Mouse (Mus musculus) stomach, embryonic 16.5 days (tissue): ENCODE measurements around the gene Usf2. TPM values are rescaled to one million over a fixed set of nuclear protein-coding genes. Genes with fewer than 3 reads are reported as not detected.
"Not testable (repeated sequence)": the region's sequence is repeated elsewhere in the genome, so short reads cannot be mapped to it uniquely, and the experiment has no call there.

Source experiments
- ATAC-seq: fragments of 200-750 bp; cut with Nextera tagmentation; 2 replicates; pipeline ENCODE4 v1.8.0; 2017; ENCODE audit warnings: moderate number of reproducible peaks, moderate TSS enrichment; ENCODE audit not compliant: insufficient read depth, low FRiP score
- H3K27ac ChIP-seq: fragments of 300-500 bp; sonication (generic); 2 replicates; pipeline ENCODE4 v1.5.1; 2014; ENCODE audit warnings: low read length
- H3K27me3 ChIP-seq: fragments of 300-500 bp; sonication (generic); 2 replicates; pipeline ENCODE4 v1.6.1; 2014; ENCODE audit warnings: low read length, control low read depth, mixed read lengths; ENCODE audit not compliant: control insufficient read depth, insufficient read depth
- H3K36me3 ChIP-seq: fragments of 300-500 bp; sonication (generic); 2 replicates; pipeline ENCODE4 v1.6.1; 2014; ENCODE audit warnings: low read length; ENCODE audit not compliant: control insufficient read depth, insufficient read depth
- H3K4me1 ChIP-seq: fragments of 300-500 bp; sonication (generic); 2 replicates; pipeline ENCODE4 v1.6.1; 2014; ENCODE audit warnings: low read length, control low read depth, mixed read lengths; ENCODE audit not compliant: control insufficient read depth, insufficient read depth
- H3K4me2 ChIP-seq: fragments of 300-500 bp; sonication (generic); 2 replicates; pipeline ENCODE4 v1.6.1; 2014; ENCODE audit warnings: low read depth, low read length, mixed read lengths
- H3K4me3 ChIP-seq: fragments of 300-500 bp; sonication (generic); replicated peaks from 2 replicates; pipeline ENCODE4 v1.5.1; 2014; ENCODE audit warnings: mild to moderate bottlenecking, low read length
- H3K9ac ChIP-seq: fragments of 300-500 bp; sonication (generic); 2 replicates; pipeline ENCODE4 v1.6.1; 2014; ENCODE audit warnings: low read length
- H3K9me3 ChIP-seq: fragments of 300-500 bp; sonication (generic); replicated peaks from 2 replicates; pipeline ENCODE4 v1.6.1; 2016; ENCODE audit warnings: low read length, control low read depth; ENCODE audit not compliant: control insufficient read depth
- WGBS: fragments of 180-500 bp; shearing (Covaris S2); extraction: QIAGEN DNeasy Blood & Tissue Kit; methylation state at CpG from one replicate; pipeline ENCODE4 v1.1.7; 2014; 5-methylcytosine and 5-hydroxymethylcytosine counted together
- polyA plus RNA-seq: library from polyadenylated mRNA; unstranded; fragments of >200 nt; fragmentation: Nextera tagmentation; extraction: Ambion mirVana; gene quantifications from 2 replicates; pipeline ENCODE4 v1.2.1, GENCODE M21; 2015

The Usf2 gene
- polyA plus RNA-seq, 1 experiment from 2014 or later: 16.0 TPM

DNA sequence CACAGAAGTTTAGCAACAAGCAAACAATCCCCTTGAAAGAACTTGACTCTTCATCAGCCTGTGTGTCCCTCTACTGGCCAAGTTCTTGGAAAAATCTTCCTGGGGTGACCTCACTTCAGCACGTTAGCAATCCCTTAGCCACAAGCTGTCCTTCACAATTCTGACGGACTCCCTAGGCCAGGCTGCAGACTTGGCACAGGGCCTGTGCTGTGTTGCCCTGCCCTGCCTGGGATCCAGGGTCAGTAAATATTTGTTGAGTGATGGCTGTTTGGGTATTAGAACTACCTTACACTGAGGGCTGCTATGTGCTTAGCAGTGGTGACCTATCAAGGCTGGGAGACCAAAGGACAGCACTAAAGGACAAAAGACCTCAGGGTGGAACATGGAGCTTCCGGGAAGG is 2.6 kb downstream of the Usf2 start:
- no peak overlapping the region for H3K4me3 ChIP-seq
- no peak overlapping the region for H3K4me2 ChIP-seq
- H3K9ac ChIP-seq: no peak overlapping the region
- 61% methylated on average over 3 of the region's 3 CpGs for WGBS
- peaks cover 27% of the 10 kb centered on the region for H3K4me1 ChIP-seq
- no peaks in the 10 kb centered on the region for H3K9me3 ChIP-seq
- no peak for ATAC-seq
- peaks cover 26% of the 10 kb centered on the region for H3K36me3 ChIP-seq
- H3K27ac ChIP-seq: no peak overlapping the region
- H3K27me3 ChIP-seq: no peaks in the 10 kb centered on the region

DNA sequence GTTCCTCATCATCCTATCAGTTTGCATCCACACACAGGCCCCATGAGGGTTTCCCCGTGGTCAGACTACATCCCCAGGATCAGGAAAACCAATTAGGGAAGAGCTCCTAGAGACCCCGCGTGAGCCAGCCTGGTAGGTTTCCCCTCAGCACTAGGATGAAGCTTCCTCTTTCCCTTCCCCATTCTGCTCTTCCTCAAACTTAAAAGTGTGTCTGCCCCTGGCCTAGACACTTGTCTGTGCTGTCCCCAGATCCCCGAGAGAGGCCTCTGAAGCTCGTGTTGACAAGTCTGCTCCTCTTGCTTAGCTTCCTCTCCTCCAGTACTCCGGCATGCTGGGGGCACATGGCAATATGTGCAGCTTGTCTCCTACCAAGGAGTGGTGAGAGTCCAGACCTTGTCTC is 3.1 kb downstream of the Usf2 start:
- WGBS: 78% methylated on average over 6 of the region's 6 CpGs
- H3K9ac ChIP-seq: no peak overlapping the region
- peaks cover 24% of the 10 kb centered on the region for H3K4me1 ChIP-seq
- no peak for ATAC-seq
- H3K4me3 ChIP-seq: no peak overlapping the region
- no peaks in the 10 kb centered on the region for H3K27me3 ChIP-seq
- peaks cover 23% of the 10 kb centered on the region for H3K36me3 ChIP-seq
- no peak overlapping the region for H3K4me2 ChIP-seq
- H3K27ac ChIP-seq: no peak overlapping the region
- H3K9me3 ChIP-seq: no peaks in the 10 kb centered on the region

GRCm38 (mm10) chr7:30952441-30953265 is 4.0 kb downstream of the Usf2 start:
- H3K27me3 ChIP-seq: no peaks in the 10 kb centered on the region
- no peak overlapping the region for H3K9ac ChIP-seq
- no peak overlapping the region for H3K27ac ChIP-seq
- 92% methylated on average over 16 of the region's 16 CpGs for WGBS
- no peaks in the 10 kb centered on the region for H3K9me3 ChIP-seq
- H3K4me1 ChIP-seq: peaks cover 17% of the 10 kb centered on the region
- no peak overlapping the region for H3K4me3 ChIP-seq
- no peak overlapping the region for H3K4me2 ChIP-seq
- no peak for ATAC-seq
- peaks cover 23% of the 10 kb centered on the region for H3K36me3 ChIP-seq

- not testable (repeated sequence) for H3K9ac ChIP-seq, H3K27ac ChIP-seq, H3K4me3 ChIP-seq, ATAC-seq, H3K27me3 ChIP-seq, H3K4me2 ChIP-seq, H3K9me3 ChIP-seq
- 84% methylated on average over 3 of the region's 3 CpGs for WGBS
- Histone ChIP-seq H3K4me1 (peaks cover 10% of the 10 kb centered on the region; the same call in 1 of the 2 replicates), H3K36me3 (peaks cover 26% of the 10 kb centered on the region)
Observed at GRCm38 (mm10) chr7:30949902-30950301, 6.7 kb downstream of the Usf2 start.

- H3K36me3 ChIP-seq: peaks cover 7% of the 10 kb centered on the region; the same call in 1 of the 2 replicates
- no peak overlapping the region for H3K27ac ChIP-seq
- no peaks in the 10 kb centered on the region for H3K4me1 ChIP-seq
- H3K9ac ChIP-seq: no peak overlapping the region
- ATAC-seq: no peak
- 94% methylated on average over 7 of the region's 7 CpGs for WGBS
- H3K4me2 ChIP-seq: no peak overlapping the region
- H3K27me3 ChIP-seq: no peaks in the 10 kb centered on the region
- no peak overlapping the region for H3K4me3 ChIP-seq
- H3K9me3 ChIP-seq: no peaks in the 10 kb centered on the region
Observed at GRCm38 (mm10) chr7:30945876-30946275, 10.7 kb downstream of the Usf2 start.

GRCm38 (mm10) chr7:30945466-30945865 is 11.1 kb downstream of the Usf2 start:
- H3K27ac ChIP-seq, ATAC-seq, H3K4me2 ChIP-seq, H3K36me3 ChIP-seq, H3K9me3 ChIP-seq, H3K9ac ChIP-seq, H3K27me3 ChIP-seq, H3K4me1 ChIP-seq, H3K4me3 ChIP-seq: not testable (repeated sequence)
- 73% methylated on average over 7 of the region's 7 CpGs for WGBS

DNA sequence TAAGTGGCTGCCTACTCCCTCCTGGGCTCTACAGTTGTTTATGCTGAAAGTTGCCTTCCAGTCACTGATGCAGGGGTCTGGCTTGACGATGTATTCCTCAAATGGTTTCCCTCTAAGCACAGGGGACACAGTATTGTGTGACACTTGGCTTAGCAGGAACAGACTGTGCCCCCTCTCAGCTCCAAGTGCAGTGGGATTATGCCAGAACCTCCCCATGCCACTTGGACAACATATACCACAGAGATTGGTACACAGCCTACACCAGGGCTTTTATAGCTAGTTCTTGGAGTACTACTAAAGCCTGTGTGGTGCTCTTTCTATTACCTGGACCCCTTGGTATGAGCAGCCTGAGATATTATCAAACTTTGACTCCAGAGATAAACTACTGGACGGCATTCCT is 11.9 kb downstream of the Usf2 start:
- H3K9ac ChIP-seq, ATAC-seq, H3K9me3 ChIP-seq, H3K27ac ChIP-seq, H3K4me2 ChIP-seq, H3K4me3 ChIP-seq, H3K27me3 ChIP-seq, H3K36me3 ChIP-seq, H3K4me1 ChIP-seq: not testable (repeated sequence)
- 56% methylated on average over 2 of the region's 2 CpGs for WGBS

GRCm38 (mm10) chr7:30943909-30944635 is 12.5 kb downstream of the Usf2 start, which contains the start of gene Hamp:
Gene Hamp (minus strand): TSS chr7:30944032.
- no peak for ATAC-seq
- Histone ChIP-seq H3K4me1 (no peaks in the 10 kb centered on the region), H3K9me3 (no peaks in the 10 kb centered on the region), H3K4me2 (no peak within 1 kb of the TSS), H3K36me3 (peaks cover 4% of the 10 kb centered on the region; the same call in 1 of the 2 replicates), H3K27ac (no peak within 1 kb of the TSS), H3K9ac (no peak within 1 kb of the TSS), H3K4me3 (no peak within 1 kb of the TSS), H3K27me3 (no peaks in the 10 kb centered on the region)
- 54% methylated on average over 9 of the region's 9 CpGs for WGBS

DNA sequence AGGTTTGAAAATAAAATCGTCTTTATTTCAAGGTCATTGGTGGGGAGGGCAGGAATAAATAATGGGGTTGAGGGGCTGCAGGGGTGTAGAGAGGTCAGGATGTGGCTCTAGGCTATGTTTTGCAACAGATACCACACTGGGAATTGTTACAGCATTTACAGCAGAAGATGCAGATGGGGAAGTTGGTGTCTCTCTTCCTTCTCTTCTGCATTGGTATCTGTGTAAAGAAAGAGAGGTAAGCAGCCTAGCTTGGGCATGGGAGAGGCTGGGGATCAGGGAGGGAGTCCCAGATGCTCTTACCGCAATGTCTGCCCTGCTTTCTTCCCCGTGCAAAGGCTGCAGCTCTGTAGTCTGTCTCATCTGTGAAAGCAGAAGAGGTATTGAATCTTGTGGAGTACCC is 14.2 kb downstream of the Usf2 start:
- H3K27ac ChIP-seq, H3K4me1 ChIP-seq, H3K36me3 ChIP-seq, H3K4me3 ChIP-seq, H3K4me2 ChIP-seq, ATAC-seq, H3K9ac ChIP-seq, H3K9me3 ChIP-seq, H3K27me3 ChIP-seq: not testable (repeated sequence)
- WGBS: 37% methylated on average over 3 of the region's 3 CpGs
